Mouse (Mus musculus) lung, adult 2 months (tissue): ENCODE measurements around the gene Id2.

Experiments
- CTCF ChIP-seq: fragments of 200-500 bp; IDR thresholded peaks from 2 replicates; pipeline ENCODE4 v1.5.1; 2011; ENCODE audit warnings: mild to moderate bottlenecking, low read length, control low read depth; ENCODE audit not compliant: insufficient read depth
- POLR2A ChIP-seq: fragments of 200-500 bp; IDR thresholded peaks from 2 replicates; pipeline ENCODE4 v1.6.1; 2011; ENCODE audit warnings: low read depth, mild to moderate bottlenecking, control low read depth, low read length, borderline replicate concordance; ENCODE audit errors: extremely low read depth

GRCm38 (mm10) chr12:25092027-25092704 is 4.8 kb downstream of the Id2 start:
- TF ChIP-seq CTCF (peak; percentile 94), POLR2A (no peak)
